Mouse (Mus musculus): ENCODE measurements around the gene Fam214a. TPM values are rescaled to one million over a fixed set of nuclear protein-coding genes. Genes with fewer than 3 reads are reported as not detected.
A peak's percentile ranks its signal among the peaks of the same experiment; 100 is the strongest.

The Fam214a gene
- polyA plus RNA-seq (2015; fragmentation: Nextera tagmentation; extraction: Ambion mirVana), result 1.9 and 2.1 TPM in 2 replicates

DNA sequence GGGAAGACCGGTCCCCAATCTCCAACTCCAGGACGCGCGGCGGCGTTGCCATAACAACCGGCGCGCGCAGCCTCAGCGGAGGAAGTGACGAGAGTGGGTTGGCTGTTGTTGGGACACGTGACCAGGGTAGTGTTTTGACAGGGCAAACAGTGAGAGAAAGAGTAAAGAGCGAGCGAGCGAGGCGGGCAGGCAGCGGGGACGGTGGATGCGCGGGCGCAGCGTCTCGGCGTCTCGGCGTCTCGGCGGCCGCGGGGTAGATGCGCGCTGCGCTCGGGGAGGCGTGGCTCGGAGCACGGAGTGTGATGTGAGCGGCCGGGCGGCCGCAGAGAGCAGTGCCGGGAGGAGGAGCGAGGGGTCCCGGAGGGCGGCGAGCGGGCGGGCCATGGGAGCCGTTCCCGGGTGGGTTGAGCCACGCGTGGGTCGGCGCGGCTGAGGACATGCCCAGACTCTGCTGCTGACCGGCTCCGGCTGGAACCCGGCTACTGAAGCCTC lies at the start of gene Fam214a:
Gene Fam214a, plus strand, starts transcription at position 129 of the 492 bp plus-strand sequence.
- H3K4me3 ChIP-seq (replicated peaks), result peak within 1 kb of the TSS; percentile 70
- peak within 1 kb of the TSS; percentile 86 for H3K4me2 ChIP-seq
- under 1% methylated on average over 57 of the region's 59 CpGs for WGBS (ENCODE audit: insufficient replicate concordance)
- H3K4me1 ChIP-seq (replicated peaks), result peaks cover 20% of the 10 kb centered on the region
- H3K27me3 ChIP-seq, result no peaks in the 10 kb centered on the region
- H3K9ac ChIP-seq, result peak within 1 kb of the TSS; percentile 53
- no peaks in the 10 kb centered on the region for H3K9me3 ChIP-seq (replicated peaks)
- H3K27ac ChIP-seq (replicated peaks), result peak within 1 kb of the TSS; percentile 83
- peak; percentile 87 for ATAC-seq (ENCODE audit: insufficient read depth)
- 0 out of 2 replicates have a peak, but pooled peaks cover 3% of the 10 kb centered on the region for H3K36me3 ChIP-seq (replicated peaks)

DNA sequence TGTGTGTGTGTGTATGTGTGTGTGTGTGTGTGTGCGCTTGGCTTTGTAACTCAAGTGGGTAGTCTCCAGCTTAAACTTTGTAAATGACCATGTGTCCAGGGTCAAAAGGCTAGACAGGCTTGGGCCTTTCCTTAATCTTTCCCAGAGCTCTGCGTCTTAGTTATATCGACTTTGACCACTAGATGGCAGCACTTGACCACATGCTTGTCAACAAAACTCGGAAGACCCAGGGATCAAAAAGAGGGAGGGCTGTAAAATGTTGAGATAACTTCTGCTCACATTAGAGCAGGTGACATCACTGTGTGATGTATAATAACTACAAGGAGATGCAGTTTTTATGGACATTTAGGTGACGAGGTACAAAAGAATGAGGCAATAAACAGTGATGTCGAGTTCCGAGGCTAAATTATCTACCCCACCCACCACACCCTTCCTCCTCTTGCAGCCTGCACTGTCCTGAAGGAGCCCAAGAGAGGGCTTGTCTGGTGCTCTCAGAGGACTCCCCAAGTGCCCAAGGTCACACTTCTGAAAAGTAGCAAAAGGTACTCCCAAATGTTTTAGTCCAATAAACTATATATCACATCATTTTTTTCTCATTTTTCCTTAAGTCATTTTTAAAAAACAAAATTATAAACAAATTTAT lies 47.7 kb upstream of the Fam214a start:
- no peak overlapping the region for H3K4me2 ChIP-seq

DNA sequence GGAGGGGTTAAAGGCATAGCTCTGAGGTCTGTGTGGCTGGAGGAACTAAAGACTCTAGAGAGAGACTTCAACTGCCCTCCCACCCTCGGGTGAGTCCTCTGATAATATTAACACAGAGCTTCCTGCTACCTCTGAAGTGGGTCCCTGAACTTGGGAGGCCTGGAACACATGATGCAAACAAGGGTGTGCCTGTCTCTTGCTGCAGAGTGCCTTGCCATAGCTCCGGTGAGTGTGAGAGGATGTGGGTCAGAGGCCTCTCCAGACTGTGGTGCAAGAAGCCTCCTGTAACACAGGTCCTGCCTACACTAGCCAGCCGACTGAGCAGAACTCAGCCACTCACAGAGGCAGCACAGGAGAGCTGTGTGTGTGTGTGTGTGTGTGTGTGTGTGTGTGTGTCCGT lies 45.7 kb upstream of the Fam214a start:
- WGBS (ENCODE audit: insufficient replicate concordance), result 16% methylated on average over 4 of the region's 4 CpGs
- H3K4me1 ChIP-seq (replicated peaks), result no peaks in the 10 kb centered on the region
- peak; percentile 51 for ATAC-seq (ENCODE audit: insufficient read depth)
- H3K36me3 ChIP-seq (replicated peaks), result no peaks in the 10 kb centered on the region
- no peaks in the 10 kb centered on the region for H3K27me3 ChIP-seq
- H3K27ac ChIP-seq (replicated peaks), result no peak overlapping the region
- H3K4me3 ChIP-seq (replicated peaks), result no peak overlapping the region
- no peak overlapping the region for H3K9ac ChIP-seq
- H3K9me3 ChIP-seq (replicated peaks), result no peaks in the 10 kb centered on the region
- no peak overlapping the region for H3K4me2 ChIP-seq

More for the DNA sequence above, 47.7 kb upstream of the Fam214a start:
- no peak for ATAC-seq (ENCODE audit: insufficient read depth)
- Histone ChIP-seq H3K27me3 (no peaks in the 10 kb centered on the region), H3K4me1 (replicated peaks) (no peaks in the 10 kb centered on the region), H3K36me3 (replicated peaks) (no peaks in the 10 kb centered on the region), H3K27ac (replicated peaks) (no peak overlapping the region), H3K4me3 (replicated peaks) (no peak overlapping the region), H3K9me3 (replicated peaks) (no peaks in the 10 kb centered on the region), H3K9ac (no peak overlapping the region)
- WGBS (ENCODE audit: insufficient replicate concordance), result 5% methylated on average over 7 of the region's 7 CpGs

DNA sequence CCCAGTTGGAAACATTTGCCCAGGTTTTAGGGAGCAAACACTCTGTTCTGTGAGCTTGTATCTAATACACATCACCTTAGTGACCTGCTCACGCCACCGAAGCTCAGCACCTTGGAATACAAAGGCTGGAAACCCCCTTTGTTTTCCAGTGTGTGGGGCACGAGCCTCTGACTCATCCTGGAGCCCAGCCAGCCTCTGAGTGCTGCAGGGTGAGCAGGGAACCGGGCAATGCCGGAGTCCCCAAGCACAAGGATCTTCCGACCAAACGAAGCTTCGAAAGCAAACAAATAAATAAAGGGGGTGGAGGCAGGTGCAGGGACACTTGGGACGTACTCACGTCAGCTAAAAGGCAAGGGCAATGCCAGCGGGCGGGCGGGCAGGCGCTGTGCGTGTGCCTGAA lies 43.4 kb upstream of the Fam214a start:
- H3K9me3 ChIP-seq (replicated peaks), result no peaks in the 10 kb centered on the region
- H3K27me3 ChIP-seq, result no peaks in the 10 kb centered on the region
- no peaks in the 10 kb centered on the region for H3K36me3 ChIP-seq (replicated peaks)
- no peak overlapping the region for H3K4me2 ChIP-seq
- H3K4me1 ChIP-seq (replicated peaks), result no peaks in the 10 kb centered on the region
- no peak overlapping the region for H3K9ac ChIP-seq
- no peak overlapping the region for H3K4me3 ChIP-seq (replicated peaks)
- ATAC-seq (ENCODE audit: insufficient read depth), result no peak
- 61% methylated on average over 15 of the region's 15 CpGs for WGBS (ENCODE audit: insufficient replicate concordance)
- no peak overlapping the region for H3K27ac ChIP-seq (replicated peaks)

DNA sequence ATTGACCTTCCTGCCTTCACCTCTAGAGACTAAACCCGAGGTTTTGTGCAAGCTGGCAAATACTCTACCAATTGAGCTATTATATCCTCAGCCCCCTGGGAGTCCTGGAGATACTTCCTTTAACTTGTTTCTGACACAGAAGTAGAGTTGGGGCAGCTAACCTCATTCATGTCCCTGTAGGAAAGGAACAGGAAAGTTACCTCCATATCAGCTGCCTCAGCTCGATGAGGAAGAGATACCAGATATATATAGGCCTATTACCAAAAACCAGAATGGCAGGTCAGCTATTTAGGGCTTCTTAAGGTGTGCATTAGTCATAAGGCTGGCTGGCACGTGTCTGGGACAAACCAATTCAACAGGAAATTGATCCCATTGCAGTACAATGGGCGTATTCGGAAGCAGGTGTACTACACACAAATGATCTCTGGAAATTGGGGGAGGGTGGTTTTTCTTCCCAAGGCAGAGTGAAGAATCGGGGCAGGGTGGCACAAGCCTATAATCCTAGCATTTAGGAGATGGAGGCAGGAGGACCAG lies 42.4 kb upstream of the Fam214a start:
- no peak overlapping the region for H3K9ac ChIP-seq
- H3K4me2 ChIP-seq, result no peak overlapping the region
- no peaks in the 10 kb centered on the region for H3K27me3 ChIP-seq
- no peak for ATAC-seq (ENCODE audit: insufficient read depth)
- H3K36me3 ChIP-seq (replicated peaks), result no peaks in the 10 kb centered on the region
- no peaks in the 10 kb centered on the region for H3K4me1 ChIP-seq (replicated peaks)
- H3K9me3 ChIP-seq (replicated peaks), result no peaks in the 10 kb centered on the region
- WGBS (ENCODE audit: insufficient replicate concordance), result 56% methylated on average over 6 of the region's 6 CpGs
- no peak overlapping the region for H3K4me3 ChIP-seq (replicated peaks)
- H3K27ac ChIP-seq (replicated peaks), result no peak overlapping the region

DNA sequence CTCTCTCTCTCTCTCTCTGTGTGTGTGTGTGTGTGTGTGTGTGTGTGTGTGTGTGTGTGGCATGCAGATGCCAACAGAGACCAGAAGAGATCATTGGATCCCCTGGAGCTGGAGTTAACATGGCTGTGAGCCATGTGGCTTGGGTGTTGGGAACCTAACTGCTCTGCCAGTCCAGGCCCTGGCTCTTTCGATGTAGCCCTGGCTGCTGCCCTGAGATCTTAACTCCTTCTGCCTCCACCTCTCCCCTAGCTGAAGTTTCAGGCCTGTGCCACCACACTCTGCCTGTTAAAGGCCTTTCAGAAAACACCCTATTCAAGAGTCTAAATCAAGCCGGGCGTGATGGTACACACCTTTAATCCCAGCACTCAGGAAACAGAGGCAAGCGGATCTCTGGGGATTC lies 41.3 kb upstream of the Fam214a start:
- ATAC-seq (ENCODE audit: insufficient read depth), result no peak
- Histone ChIP-seq H3K27ac (replicated peaks) (no peak overlapping the region), H3K9ac (no peak overlapping the region), H3K36me3 (replicated peaks) (no peaks in the 10 kb centered on the region), H3K27me3 (no peaks in the 10 kb centered on the region), H3K4me3 (replicated peaks) (no peak overlapping the region), H3K9me3 (replicated peaks) (no peaks in the 10 kb centered on the region), H3K4me2 (no peak overlapping the region), H3K4me1 (replicated peaks) (no peaks in the 10 kb centered on the region)
- 68% methylated on average over 4 of the region's 4 CpGs for WGBS (ENCODE audit: insufficient replicate concordance)

DNA sequence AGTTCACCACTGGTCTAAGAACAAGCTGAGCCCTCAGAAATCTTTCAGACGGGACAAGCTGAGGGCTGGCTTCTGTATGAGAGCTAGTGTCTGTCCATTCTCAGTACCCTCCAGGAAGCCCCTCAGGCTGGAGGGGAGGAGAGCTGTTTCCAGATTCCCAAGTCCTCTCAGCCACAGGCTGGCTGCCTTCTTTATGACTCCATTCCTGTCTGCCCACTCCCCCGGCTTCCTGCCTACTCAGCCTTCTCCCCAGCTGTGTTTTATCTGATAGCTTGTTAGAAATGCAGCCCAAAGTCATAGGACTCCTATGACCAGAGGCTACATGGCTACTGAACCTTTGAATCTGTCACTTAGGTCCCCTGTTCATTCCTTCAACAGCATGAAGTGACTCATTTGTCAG lies 40.8 kb upstream of the Fam214a start:
- no peaks in the 10 kb centered on the region for H3K9me3 ChIP-seq (replicated peaks)
- H3K4me1 ChIP-seq (replicated peaks), result no peaks in the 10 kb centered on the region
- H3K9ac ChIP-seq, result no peak overlapping the region
- H3K4me2 ChIP-seq, result no peak overlapping the region
- no peak overlapping the region for H3K27ac ChIP-seq (replicated peaks)
- no peak overlapping the region for H3K4me3 ChIP-seq (replicated peaks)
- 39% methylated on average over 2 of the region's 2 CpGs for WGBS (ENCODE audit: insufficient replicate concordance)
- no peak for ATAC-seq (ENCODE audit: insufficient read depth)
- no peaks in the 10 kb centered on the region for H3K27me3 ChIP-seq
- H3K36me3 ChIP-seq (replicated peaks), result no peaks in the 10 kb centered on the region

DNA sequence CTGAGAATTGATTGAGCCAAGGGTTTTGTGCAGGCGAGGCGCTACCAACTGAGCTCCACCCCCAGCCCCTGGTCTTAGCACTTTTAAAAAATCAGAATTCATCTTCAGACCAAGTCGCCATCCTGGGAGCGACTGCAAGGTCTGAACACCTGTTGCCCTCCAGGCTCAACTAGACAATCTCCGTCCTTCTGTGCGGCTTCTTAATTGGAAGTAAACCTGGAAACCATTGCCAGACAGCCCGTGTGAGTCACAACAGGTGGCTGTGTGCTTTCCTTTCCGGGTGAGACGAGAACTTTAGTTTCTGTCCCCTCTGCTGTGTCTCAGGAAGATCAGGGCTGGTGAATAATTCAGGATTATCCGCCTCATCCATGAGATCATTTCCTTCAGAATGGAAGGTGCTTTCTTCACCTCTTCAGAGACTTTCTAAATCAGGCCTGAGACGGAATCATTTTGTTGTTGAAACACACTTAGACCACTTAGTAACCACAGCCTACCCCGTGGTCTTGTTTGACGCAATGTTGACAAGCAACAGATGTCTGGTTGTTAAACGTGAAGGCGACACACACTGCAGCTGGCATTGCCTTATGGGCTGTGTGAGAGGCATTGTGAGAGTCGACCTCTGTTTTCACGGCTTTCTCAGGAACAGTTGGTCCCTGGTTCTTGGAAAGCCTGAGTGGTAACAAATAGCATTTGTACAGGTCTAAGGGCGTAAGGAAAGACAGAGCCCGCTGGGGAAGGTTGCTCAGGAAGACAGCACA lies 39.9 kb upstream of the Fam214a start:
- H3K36me3 ChIP-seq (replicated peaks), result no peaks in the 10 kb centered on the region
- H3K9me3 ChIP-seq (replicated peaks), result no peaks in the 10 kb centered on the region; the same call in 1 of the 2 replicates
- H3K27ac ChIP-seq (replicated peaks), result no peak overlapping the region
- WGBS (ENCODE audit: insufficient replicate concordance), result 53% methylated on average over 19 of the region's 19 CpGs
- no peaks in the 10 kb centered on the region for H3K4me1 ChIP-seq (replicated peaks)
- no peak overlapping the region for H3K4me3 ChIP-seq (replicated peaks)
- no peak for ATAC-seq (ENCODE audit: insufficient read depth)
- no peaks in the 10 kb centered on the region for H3K27me3 ChIP-seq
- H3K4me2 ChIP-seq, result no peak overlapping the region
- H3K9ac ChIP-seq, result no peak overlapping the region

DNA sequence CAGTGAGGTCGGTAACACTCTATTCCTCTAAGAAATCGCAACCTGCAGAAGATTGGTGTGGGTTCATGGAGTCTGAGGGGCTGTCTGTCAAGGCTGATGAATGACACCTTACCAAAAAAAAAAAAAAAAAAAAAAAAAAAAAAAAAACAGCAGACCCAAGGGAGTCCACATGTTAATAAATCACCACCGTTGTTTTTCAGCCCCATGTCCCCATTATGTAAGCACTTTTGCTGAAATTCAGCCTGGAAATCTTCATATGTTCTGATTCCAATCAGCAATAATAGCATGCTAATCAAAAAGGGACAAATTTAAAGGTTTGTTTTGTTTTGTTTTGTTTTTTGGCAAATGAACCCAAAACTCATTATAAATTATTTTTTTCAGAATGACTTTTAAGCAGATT lies 37.1 kb upstream of the Fam214a start:
- ATAC-seq (ENCODE audit: insufficient read depth), result no peak
- Histone ChIP-seq H3K9ac (no peak overlapping the region), H3K27me3 (no peaks in the 10 kb centered on the region), H3K9me3 (replicated peaks) (no peaks in the 10 kb centered on the region; the same call in 1 of the 2 replicates), H3K4me3 (replicated peaks) (no peak overlapping the region), H3K27ac (replicated peaks) (no peak overlapping the region), H3K36me3 (replicated peaks) (no peaks in the 10 kb centered on the region), H3K4me1 (replicated peaks) (no peaks in the 10 kb centered on the region), H3K4me2 (no peak overlapping the region)
- WGBS (ENCODE audit: insufficient replicate concordance), result 55% methylated on average over 3 of the region's 3 CpGs

DNA sequence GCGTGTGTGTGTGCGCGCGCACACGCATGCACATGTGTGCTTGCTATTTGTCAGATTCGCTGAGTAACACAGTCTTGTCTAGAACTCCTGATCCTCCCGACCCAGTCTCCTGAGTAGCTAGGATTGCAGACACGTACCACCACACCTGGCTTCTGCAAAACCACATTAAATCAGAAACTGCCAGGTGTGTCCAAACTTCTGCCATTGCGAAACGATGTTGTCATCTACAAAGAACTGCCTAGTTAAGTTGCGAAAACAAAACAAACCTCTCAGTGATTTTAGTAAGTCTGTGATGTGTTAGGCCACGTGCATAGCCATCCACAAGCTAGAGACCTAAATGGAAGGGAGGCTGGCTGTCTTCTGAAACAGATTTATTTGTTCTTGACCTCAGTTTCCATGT lies 32.2 kb upstream of the Fam214a start:
- Histone ChIP-seq H3K4me1 (replicated peaks) (no peaks in the 10 kb centered on the region), H3K36me3 (replicated peaks) (no peaks in the 10 kb centered on the region), H3K27ac (replicated peaks) (no peak overlapping the region), H3K4me2 (no peak overlapping the region), H3K9me3 (replicated peaks) (no peaks in the 10 kb centered on the region; the same call in 1 of the 2 replicates), H3K4me3 (replicated peaks) (no peak overlapping the region), H3K9ac (no peak overlapping the region), H3K27me3 (no peaks in the 10 kb centered on the region)
- ATAC-seq (ENCODE audit: insufficient read depth), result no peak
- WGBS (ENCODE audit: insufficient replicate concordance), result 74% methylated on average over 12 of the region's 12 CpGs

DNA sequence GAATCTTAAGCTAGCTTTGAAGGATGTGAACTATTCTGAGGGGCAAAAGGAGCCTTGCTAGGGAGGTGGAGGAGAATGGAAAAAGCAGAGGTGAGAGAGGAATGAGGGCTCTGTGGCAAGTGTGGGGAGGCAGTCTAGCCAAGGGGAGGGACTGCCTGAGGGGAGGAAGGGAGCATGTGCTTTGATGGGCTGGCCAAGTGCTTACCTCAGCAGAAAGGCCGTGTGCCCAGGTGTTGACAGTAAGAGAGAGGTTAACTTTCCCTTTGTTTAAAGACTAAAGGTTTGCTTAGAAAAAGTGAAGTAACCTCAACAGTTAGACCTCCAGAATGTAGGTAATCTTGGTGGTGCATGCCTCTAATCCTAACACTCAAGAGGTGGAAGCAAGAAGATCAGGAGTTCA lies 31.3 kb upstream of the Fam214a start:
- no peak for ATAC-seq (ENCODE audit: insufficient read depth)
- Histone ChIP-seq H3K36me3 (replicated peaks) (no peaks in the 10 kb centered on the region), H3K27me3 (no peaks in the 10 kb centered on the region), H3K4me2 (no peak overlapping the region), H3K4me1 (replicated peaks) (no peaks in the 10 kb centered on the region), H3K9ac (no peak overlapping the region), H3K27ac (replicated peaks) (no peak overlapping the region), H3K4me3 (replicated peaks) (no peak overlapping the region), H3K9me3 (replicated peaks) (no peaks in the 10 kb centered on the region; the same call in 1 of the 2 replicates)
- whole genome bisulfite sequencing (ENCODE audit: insufficient replicate concordance), result 27% methylated on average over 1 of the region's 1 CpGs

Measured in liver, embryonic 15.5 days (tissue).